Mouse (Mus musculus) erythroid progenitor cell, adult 5-6 weeks (primary cell): ENCODE data around the gene Arl8a. TPM values are rescaled to one million over a fixed set of nuclear protein-coding genes. Genes with fewer than 3 reads are reported as not detected.
"Not testable (repeated sequence)": the region's sequence is repeated elsewhere in the genome, so short reads cannot be mapped to it uniquely, and the experiment has no call there.

Source experiments
- ATAC-seq: replicated peaks from 2 replicates; pipeline ENCODE4 v1.8.0; 2016; ENCODE audit warnings: moderate number of reproducible peaks, mild to moderate bottlenecking, moderate TSS enrichment, inconsistent platforms; ENCODE audit not compliant: poor library complexity, low FRiP score, severe bottlenecking
- total RNA-seq, 2 experiments: library from RNA; stranded (forward) in 1 of 2; stranded (reverse) in 1 of 2; fragments of 150-400 nt in 1 of 2; fragments of 186-747, 209-891 nt in 1 of 2; gene quantifications; 2 replicates each; pipeline versions ENCODE4 v1.2.3 to v1.2.4; 2015 to 2017; ENCODE audit warnings: low replicate concordance in 2 of 2

The Arl8a gene
- 19.3 and 21.3 TPM in 2 replicates for total RNA-seq (2015; ENCODE audit: low replicate concordance)
- 12.3 and 17.8 TPM in 2 replicates for total RNA-seq (2017; ENCODE audit: low replicate concordance)

DNA sequence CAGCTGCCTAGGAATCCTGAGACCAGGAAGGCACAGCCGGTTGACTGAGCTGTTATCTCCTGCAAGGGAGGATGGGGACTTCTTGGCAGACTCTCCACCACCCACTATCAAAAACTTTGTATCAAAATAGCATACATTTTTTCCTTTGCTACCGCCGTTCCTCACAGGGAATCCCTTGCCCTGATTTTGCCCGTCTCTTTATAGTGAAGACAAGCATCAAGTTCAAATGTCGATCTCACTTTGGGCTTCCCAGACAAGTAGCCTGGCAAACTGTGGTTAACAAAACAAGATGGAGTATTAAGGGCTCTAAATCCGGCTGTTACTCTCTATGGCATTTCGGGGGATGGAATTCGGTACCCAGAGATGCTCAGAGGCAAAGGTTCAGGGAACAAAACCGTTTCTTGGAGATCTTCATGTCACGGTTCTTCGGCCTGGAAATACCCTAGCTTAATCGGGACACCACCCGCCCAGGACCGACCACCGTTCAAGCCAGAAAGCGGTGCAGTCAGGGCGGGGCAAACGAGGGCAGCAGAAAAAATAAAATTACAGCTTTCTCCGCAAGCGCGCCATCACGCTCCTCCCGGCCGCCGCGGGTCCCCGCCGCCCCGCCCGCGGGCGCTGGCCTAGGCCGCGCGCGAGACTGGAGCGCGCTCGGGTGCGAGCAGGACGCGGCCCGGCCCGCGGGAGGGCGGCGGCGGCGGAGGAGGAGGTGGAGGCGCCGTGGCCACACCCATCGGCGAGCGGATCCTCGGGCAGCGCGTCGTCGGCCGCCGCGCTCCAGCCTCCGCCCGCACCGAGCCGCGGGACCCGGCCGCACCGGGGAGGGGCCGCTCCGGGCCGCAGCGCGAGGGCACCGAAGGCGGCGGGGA lies at the start of gene Arl8a:
Gene Arl8a, plus strand, starts transcription at position 748 of the 869 bp plus-strand sequence.
- peak; percentile 90 for ATAC-seq

DNA sequence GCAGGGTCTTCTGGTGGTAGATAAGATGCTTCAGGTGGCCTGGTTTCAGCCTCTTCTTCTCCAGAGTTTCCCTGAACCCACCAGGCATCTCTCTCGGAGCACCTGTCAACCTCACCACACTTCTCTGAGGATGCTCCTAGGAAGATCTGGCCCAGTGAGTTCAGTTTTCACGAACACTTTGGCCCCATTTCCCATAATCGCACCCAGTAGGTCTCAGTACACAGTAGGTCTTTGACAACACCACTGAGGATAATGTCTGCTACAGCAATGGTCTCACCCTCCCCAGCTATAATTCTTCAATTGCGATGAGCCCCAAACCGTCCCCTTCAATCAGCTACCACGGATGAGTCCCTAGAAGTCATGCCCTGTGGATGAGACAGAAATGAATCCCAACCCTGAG lies 49.2 kb upstream of the Arl8a start:
- ATAC-seq, result no peak

DNA sequence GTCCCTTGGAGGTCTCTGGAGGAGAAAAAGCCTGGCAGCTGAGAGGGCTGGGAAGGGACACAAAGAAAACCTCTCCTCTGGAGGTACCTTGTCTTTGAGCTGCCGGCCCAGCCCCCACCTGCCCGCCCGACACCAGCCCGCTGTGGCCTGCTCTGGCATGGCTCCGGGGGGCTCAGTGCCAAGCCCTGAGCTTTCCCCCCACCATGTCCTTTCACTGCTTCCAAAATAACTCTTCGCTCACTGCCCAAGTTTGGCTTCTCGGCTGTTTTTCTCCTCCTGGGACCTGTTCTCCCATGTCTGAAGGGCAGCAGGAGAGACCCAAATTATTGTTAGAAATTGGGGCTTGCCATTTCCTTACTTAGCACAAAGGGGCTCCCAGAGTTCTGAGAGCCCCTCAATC lies 48.2 kb upstream of the Arl8a start:
- no peak for ATAC-seq

DNA sequence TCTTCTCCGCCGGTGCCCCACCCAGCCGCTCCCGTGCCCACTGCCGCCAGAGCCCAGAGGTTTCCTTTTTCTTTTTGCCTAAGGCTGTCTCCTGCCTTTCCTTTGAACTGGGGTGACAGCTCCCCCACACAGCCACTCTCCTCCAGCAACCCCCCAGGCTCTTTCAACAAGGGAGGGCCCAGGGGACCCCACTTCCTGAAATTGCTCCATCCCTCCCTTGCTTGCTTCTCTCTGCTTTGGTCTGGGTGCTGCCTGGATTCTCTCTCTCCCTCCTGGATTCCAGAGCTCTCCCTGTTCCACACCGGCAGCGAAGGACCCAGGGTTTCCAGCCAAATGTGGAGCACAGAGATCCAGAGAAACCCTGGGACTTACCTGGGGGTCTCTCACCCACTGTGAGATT lies 46.2 kb upstream of the Arl8a start:
- no peak for ATAC-seq

DNA sequence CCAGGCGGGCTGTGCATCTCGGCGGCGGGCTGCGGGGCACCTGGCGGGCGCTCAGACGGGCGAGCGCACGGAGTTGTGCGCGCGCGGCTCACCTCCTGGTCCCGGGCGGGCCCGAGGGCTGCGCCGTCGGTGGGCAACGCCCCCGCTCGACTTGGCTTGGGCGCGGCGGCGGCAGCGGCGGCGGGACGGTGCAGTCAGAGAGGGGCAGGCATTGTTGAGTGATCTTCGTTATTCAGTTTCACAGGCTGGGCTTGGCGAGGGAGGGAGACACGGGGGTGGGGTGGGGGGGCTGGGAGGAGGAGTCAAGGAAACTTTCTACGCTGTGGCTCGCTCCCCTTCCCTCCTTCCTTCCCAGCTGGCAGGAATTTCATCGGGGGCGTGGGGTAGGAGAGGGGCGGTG lies 41.5 kb upstream of the Arl8a start, which contains the start of gene Lgr6:
Gene Lgr6, minus strand, starts transcription at position 153 of the 400 bp plus-strand sequence.
- no peak for ATAC-seq

DNA sequence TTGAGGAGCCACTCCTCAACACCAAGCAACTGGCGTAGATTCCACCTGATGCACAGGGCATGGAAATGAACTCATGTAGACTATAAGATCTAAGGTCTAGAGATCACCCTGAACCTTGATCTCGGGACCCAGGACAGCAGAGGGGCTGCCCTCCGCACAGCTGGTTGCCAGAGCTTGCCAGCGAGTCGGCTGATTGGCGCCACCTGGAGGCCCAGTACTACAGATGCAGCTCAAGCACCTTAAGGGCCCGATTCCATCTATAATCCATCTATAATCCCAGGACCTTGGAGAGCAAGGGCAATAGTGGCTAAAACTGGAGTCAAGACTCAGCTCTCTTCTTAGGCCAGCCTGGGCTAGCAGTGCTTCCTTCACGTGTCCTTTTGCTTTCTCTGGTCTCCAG lies 40.7 kb upstream of the Arl8a start:
- no peak for ATAC-seq

DNA sequence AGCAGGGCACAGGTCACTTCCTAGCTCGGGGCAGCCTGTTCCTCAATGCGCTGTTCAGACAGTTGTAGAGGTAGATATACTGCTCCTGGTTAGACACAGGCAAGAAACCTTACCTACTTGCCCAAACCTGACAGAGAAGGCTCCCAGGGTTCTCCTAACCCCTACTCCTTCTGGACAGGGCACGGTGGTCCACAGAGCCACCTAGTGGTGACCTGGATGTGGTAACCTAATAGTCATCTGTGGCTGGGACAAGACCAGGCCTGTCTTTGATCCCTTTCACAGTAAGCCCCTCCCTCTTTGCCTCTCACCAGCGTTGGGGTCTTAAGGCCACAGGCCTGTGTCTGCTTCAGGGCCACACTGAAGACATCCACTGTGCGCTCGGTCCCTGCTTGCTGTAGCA lies 38.0 kb upstream of the Arl8a start:
- no peak for ATAC-seq

DNA sequence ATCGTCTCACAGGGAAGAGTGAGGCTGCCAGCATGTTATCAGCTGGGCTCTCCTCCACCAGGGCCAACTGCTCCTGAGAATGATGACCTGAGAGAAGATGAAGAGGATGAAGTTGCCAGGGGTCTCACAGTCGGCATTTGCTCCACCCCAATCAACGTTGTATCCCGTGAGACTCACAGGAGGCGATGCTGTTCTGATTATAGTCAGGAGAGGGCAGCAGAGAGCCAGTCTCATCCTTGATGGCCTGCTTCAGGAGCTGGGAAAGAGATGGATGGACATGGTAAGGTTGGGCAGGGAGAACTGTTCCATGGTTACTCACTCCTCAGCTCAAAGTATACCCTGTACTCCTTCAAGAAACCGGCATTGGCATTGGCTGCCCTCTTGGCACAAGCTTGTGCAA lies 36.5 kb upstream of the Arl8a start:
- ATAC-seq, result peak; percentile 54; the same call in 1 of the 2 replicates

DNA sequence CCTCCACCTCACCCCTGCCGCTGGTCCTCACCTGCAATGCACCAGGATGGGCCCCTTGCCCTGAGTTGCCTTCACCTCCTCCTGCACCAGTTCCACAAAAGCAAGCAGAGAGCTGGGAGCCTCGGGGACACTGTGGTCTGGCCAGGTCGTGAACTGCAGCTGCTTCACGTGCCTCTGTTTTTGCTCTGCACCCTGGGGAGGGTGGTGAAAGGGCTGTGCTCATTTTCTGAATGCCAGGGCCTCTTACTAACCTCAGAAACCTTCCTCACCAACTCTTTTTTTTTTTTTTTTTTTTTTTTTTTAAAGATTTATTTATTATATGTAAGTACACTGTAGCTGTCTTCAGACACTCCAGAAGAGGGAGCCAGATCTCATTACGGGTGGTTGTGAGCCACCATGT lies 35.4 kb upstream of the Arl8a start:
- ATAC-seq, result not testable (repeated sequence)

DNA sequence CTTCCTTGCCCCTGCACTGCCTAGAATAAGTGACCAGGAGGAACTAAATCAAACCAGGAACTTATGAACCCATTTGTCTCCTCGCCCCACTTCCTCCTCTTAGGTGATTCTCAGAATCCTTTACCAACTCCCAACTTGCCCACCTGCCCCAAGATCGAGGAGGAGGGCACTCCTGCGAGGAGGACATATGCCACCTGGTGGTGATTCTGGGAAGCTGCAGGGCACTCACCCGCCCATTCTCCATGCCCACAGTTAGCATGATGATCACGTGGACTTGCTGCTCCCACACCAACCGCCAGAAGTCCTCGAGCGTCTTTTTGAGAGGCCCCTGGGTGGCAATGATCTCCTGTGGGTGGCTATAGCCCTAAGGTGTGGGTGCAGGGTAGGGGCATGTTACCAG lies 34.0 kb upstream of the Arl8a start:
- peak; percentile 79 for ATAC-seq

DNA sequence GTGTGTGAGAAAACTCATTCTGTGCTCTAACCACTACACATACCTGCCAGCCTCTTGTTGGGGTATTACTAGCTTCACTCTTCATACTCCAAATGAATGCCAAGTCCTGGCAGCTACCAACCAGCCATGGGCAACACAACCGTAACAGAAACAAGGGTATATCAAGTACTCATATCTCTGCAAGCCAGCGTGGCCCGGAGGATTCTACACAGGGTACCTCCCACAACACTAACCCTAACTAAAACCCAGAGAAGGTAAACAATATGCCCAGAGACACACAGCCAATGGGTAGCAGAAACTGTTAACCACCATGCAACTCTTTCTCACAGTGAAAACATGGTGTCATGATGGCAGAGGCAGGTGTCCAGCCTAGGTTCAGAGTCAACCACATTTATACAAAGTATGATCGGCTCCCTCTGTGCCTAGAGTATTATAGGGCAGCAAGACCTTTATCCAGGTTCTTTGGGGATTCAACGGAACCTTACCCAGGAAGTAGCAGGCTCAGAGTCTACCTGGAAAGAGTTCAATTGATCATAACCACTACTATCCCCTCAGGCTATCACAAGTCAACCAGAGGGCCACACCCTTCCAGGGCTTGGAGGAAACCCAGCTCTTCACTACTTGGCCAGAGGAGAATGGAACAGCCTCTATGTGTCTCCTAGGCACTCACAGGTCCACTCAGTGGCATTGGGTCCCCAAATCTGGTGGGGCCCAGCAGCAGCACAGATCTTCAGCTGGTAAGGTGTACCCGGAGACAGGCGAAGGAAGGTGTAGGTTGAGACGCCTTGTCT lies 21.9 kb upstream of the Arl8a start:
- peak; percentile 69 for ATAC-seq

DNA sequence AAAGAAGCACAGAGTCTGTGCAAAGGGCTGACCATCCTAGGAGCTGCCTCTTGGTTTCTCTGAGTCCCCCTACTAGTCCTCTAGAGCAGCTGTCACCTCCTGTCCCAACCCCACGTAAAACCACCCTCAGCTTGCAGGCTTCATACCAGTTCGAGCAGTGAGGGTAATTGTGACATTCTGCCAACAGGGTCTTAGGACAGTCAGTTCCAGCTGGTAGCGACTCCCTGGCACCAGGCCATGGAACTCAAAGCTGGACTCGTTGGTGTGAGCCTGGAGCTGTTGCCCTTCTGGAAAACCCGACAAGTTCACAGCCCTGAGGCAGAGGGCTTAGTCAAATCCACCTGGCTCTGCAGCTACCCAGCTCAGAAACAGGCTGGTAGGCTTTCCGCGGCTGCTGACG lies 20.6 kb upstream of the Arl8a start:
- no peak for ATAC-seq

DNA sequence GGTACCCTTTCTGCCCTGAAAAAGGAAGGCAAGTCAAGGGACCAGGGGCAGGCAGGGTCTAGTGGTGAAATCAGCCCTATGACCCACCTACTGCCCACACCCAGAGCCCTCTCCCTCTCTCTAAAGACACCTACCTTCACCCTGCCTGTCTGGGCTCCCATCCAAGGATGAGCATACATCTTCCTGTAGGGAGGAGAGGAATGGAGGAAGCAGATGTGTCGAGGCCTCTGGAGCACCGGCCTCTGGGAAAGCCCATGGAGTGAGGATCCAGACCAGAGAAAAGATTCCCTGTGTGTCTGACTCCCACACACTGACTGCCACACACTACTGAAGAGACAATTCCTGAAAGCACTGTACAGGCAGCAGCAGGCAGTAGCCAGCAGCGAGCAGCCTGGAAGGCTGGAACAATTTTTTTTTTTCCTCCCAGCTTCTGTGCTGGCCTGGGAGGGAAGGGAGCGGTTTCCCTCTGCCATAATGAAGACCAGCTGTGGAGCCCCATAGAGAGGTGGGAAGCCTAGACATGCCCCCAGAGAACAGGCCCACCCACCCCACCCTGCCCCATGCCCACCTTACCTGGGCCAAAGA lies 20.1 kb upstream of the Arl8a start:
- ATAC-seq, result no peak

DNA sequence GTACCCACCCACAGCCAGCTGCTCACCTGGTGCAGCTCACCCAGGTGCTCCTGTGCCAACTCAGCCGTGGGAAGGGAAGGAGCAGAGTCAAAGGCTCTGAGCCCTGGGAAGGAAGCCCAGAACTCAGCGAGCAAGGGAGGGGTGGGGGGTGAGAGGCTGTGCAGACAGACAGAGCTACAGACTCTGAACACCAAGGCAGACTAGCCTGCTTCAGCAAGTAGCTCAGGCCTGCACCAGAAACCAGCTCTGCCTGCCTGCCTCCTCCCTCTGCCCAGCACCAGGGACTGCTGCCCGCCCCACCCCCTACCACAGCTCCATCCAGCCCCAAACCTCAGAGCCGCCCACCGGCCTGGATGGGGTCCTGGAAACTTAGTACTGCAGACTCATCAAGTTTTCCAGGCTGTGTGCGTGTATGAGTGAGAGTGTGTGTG lies 18.6 kb upstream of the Arl8a start:
- no peak for ATAC-seq

DNA sequence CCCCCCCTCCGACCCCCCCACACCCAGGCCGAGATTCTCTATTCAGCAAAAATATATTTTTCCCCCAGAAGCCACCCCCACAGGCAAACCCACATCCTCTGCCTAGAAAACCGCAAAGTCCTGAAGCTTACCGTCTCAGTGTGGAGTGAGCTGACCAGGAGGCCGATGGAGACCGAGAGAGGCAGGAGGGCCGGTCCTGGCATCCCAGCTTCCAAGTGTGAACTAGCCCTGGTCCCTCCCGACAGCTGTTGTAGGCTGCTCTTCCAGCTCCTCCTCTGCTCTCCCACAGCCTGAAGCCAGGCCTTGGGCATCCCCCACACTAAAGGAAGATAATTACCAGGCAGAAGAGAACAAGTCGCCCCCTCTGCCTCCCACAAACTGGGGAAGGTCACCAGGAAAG lies 17.6 kb upstream of the Arl8a start:
- ATAC-seq, result no peak

DNA sequence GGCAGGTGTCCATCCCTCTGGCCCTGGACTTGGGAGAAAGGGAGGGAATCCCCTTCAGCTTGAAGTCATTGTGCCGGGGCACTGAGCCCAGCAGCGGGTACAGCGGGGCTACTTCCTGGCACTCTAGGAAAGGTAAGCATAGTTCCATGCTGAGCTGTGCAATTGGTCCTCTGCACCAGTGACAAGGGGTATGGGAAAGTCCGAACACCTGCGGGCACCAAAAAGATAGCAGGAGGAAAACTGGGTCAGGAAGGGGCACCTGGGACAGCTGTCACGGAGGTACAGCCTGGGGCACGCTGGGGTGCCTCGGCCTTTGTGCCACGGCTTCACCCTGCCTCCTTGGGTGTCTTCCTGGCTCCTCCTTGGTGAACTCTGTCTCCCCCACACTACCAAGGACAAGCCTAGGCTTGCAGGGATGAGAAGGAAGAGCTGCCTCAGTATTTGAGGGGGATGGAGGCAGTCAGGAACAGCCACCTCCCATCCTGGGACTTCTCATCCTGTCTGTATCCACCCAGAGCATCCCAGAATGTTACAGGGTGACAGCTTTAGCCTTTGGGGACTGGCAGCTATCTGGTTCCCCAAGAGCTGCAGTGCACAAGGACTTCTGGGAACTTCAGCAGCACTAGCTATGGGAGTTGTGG lies 17.0 kb upstream of the Arl8a start:
- ATAC-seq, result no peak

DNA sequence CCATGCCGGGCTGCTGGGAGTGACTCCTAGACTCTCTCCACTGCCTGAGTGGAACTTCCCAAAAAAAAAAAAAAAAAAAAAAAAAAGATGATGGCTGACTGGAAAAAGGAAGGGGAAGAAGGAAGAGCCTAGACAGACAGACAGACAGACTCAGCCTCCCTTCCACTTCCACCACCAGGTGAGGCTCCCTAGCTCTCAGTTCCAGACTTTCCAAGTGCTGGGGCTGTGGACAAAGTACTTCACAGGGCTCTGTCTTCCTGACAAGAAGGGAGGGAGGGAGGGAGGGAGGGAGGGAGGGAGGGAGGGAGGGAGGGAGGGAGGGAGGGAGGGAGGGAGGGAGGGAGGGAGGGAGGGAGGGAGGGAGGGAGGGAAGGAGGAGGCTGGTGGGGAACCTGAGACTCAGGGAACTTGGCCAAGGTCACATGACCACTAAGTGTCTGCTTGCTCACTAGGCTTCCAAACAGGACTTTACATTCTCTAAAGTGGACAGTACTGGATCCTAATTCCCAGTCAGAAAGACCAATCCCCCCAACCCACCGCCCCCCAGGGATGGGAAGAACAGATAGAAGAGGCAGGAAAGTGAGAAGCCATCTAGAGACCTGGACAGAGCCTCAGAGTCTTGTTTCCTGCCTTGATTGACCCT lies 16.1 kb upstream of the Arl8a start:
- ATAC-seq, result no peak

DNA sequence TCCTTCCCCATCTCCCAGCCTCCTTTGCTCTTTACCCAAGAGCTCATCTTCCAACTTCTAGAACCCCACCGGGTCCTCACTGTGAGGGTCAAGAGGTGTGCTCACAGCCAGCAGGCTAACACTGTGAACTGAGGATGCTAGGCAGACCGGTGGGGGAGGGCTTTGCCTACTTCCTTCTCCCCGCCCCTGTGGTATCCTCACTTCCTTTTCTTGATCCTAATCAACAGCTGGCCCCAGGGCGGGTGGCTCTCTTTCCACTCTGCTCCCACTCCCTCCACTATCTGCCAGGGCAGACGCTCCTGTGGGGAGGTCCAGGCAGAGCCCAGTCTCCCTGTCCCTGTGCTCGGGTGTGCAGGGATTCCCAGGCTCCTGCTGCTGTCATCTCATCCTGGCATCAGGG lies 15.6 kb upstream of the Arl8a start:
- no peak for ATAC-seq

DNA sequence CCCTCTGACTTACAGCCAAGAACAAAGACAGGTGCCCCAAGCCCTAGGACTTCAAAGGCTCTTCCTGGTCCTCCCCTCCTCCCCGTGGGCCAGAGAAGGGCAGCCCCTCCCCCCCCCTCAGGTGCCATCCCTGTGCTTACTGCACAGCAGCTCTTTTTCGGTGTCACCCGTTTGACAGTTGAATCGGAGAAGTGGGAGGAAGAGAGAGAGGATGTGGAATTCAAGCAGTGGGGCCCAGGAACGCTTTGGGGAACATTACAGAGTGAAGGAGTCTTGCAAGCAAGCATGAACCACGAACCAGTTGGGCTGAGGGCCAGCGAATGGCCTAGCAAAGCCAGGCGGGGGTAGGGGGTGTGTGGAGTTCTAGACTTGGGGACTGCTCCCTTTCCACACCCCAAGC lies 15.1 kb upstream of the Arl8a start:
- no peak for ATAC-seq

DNA sequence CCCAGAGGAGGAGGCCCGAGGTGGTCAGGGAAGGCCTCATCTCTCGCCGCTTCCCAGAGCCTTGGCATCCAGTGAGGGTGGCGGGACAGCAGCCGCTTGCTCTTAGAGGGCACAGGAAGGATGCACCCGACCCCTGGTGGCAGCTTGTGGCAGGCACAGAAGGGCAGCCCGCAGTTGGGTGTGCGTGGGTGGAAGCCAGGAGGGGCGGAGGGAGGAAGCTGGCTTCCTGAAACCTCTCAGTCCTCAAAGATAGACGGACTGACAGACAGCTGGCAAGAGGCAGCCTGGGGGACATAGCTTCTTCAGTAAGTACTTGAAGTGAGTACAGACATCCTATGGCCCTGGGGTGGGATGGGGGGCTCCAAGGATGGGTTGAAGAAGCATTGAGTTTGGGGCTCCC lies 14.2 kb upstream of the Arl8a start, which contains the start of gene Ptpn7:
Gene Ptpn7, plus strand, starts transcription at position 228 of the 400 bp plus-strand sequence.
- peak; percentile 87 for ATAC-seq
